Mouse (Mus musculus): ENCODE results near the gene Zdhhc25. TPM values are rescaled to one million over a fixed set of nuclear protein-coding genes. Genes with fewer than 3 reads are reported as not detected.

The Zdhhc25 gene
- polyA plus RNA-seq, 1 experiment, result 0.51 TPM

DNA sequence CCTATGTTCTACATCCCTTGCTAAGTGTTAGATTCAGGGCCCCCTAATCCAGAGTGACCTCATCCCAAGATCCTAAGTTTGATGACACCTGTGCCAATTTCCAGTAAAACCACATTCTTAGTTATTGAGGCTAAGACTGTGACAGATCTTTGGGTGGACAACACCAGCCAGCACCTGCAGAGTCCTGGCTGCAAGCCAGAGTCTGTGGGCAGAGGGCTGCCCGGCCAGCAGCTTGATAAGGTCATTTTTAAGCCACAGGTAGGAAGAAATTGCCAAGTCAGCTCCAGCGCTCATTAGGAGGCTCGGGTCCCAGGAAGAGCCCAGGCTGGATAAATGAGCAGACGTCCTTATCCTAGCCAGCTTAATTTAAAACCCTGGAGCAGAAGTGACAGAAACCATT, 34.3 kb upstream of the Zdhhc25 start:
- no peak overlapping the region for H3ac ChIP-seq (ENCODE audit: control insufficient read depth, insufficient read length, low read depth)
- TF ChIP-seq MYOG (IDR thresholded peaks at IDR 0.05; ENCODE audit: control insufficient read depth, extremely low read depth, insufficient read length) (no peak), FOSL1 (IDR thresholded peaks at IDR 0.05; ENCODE audit: insufficient read depth, low read length, poor library complexity, severe bottlenecking) (no peak), CTCF (IDR thresholded peaks at IDR 0.05; ENCODE audit: control insufficient read depth, insufficient read depth, insufficient read length) (no peak), USF1 (IDR thresholded peaks at IDR 0.05; ENCODE audit: low read depth) (no peak)
- H3K4me3 ChIP-seq (ENCODE audit: insufficient read depth, poor library complexity, severe bottlenecking), result no peak overlapping the region
- H3K79me3 ChIP-seq (ENCODE audit: low read depth), result no peaks in the 10 kb centered on the region
- H3K27me3 ChIP-seq (ENCODE audit: control insufficient read depth, insufficient read depth, insufficient read length), result no peaks in the 10 kb centered on the region
- no peaks in the 10 kb centered on the region for H3K79me2 ChIP-seq (ENCODE audit: control insufficient read depth, insufficient read depth)
- H3K36me3 ChIP-seq (ENCODE audit: control insufficient read depth, insufficient read depth), result no peaks in the 10 kb centered on the region

DNA sequence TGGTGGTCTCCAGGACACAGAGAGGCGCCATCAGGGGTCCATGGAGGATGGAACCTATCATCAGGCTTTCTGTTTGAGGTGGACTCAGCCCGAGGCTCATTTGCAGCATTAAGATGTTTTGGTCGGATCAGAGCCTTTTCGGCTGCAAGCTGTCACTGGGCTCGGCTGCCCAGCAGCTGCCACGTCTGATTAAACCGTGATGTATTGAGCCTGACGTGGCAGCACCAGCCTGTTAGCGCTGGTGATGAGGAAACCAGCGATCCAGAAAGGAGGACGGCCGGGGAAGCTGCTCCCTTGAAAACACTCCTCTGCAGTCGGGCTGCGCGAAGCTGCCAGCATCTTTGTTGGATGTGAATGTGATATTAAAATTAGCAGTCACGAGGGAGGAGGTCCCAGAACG, 29.4 kb upstream of the Zdhhc25 start:
- no peaks in the 10 kb centered on the region for H3K79me3 ChIP-seq (ENCODE audit: low read depth)
- TF ChIP-seq FOSL1 (IDR thresholded peaks at IDR 0.05; ENCODE audit: insufficient read depth, low read length, poor library complexity, severe bottlenecking) (no peak), MYOD1 (IDR thresholded peaks at IDR 0.05; ENCODE audit: control insufficient read depth, insufficient read length, low read depth) (no peak), CEBPB (IDR thresholded peaks at IDR 0.05; ENCODE audit: low read depth) (no peak), USF1 (IDR thresholded peaks at IDR 0.05; ENCODE audit: low read depth) (no peak), MYOG (IDR thresholded peaks at IDR 0.05; ENCODE audit: control insufficient read depth, extremely low read depth, insufficient read length) (no peak), MAX (IDR thresholded peaks at IDR 0.05) (no peak), CTCF (IDR thresholded peaks at IDR 0.05; ENCODE audit: control insufficient read depth, insufficient read depth, insufficient read length) (no peak)
- H3ac ChIP-seq (ENCODE audit: control insufficient read depth, insufficient read length, low read depth), result no peak overlapping the region
- H3K27me3 ChIP-seq (ENCODE audit: control insufficient read depth, insufficient read depth, insufficient read length), result no peaks in the 10 kb centered on the region
- H3K79me2 ChIP-seq (ENCODE audit: control insufficient read depth, insufficient read depth), result no peaks in the 10 kb centered on the region
- H3K4me3 ChIP-seq (ENCODE audit: insufficient read depth, poor library complexity, severe bottlenecking), result no peak overlapping the region
- H3K36me3 ChIP-seq (ENCODE audit: control insufficient read depth, insufficient read depth), result no peaks in the 10 kb centered on the region

DNA sequence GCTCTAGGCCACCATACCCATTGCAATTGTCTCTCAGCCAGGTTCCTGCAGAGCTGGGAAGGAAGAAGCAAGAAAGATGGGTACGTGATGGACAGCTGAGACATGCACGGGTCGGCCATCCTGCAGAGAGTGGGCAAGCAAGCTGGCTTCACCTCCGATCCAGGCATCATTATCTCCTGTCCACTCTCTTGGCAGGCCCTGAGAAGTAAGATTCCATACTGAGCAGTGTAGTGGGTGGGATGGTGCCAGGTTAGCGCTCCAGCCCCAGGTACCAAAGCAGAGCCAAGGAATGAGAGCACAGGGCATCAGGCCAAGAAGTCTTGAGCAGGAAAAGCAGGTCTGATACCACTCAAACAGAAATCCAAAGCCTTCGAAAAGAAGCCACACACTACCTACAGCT, 20.6 kb upstream of the Zdhhc25 start:
- H3K36me3 ChIP-seq (ENCODE audit: control insufficient read depth, insufficient read depth), result no peaks in the 10 kb centered on the region
- no peak overlapping the region for H3K4me3 ChIP-seq (ENCODE audit: insufficient read depth, poor library complexity, severe bottlenecking)
- H3K27me3 ChIP-seq (ENCODE audit: control insufficient read depth, insufficient read depth, insufficient read length), result no peaks in the 10 kb centered on the region
- no peaks in the 10 kb centered on the region for H3K79me2 ChIP-seq (ENCODE audit: control insufficient read depth, insufficient read depth)
- TF ChIP-seq FOSL1 (IDR thresholded peaks at IDR 0.05; ENCODE audit: insufficient read depth, low read length, poor library complexity, severe bottlenecking) (no peak), USF1 (IDR thresholded peaks at IDR 0.05; ENCODE audit: low read depth) (no peak), MAX (IDR thresholded peaks at IDR 0.05) (no peak), MYOD1 (IDR thresholded peaks at IDR 0.05; ENCODE audit: control insufficient read depth, insufficient read length, low read depth) (no peak), CTCF (IDR thresholded peaks at IDR 0.05; ENCODE audit: control insufficient read depth, insufficient read depth, insufficient read length) (no peak), CEBPB (IDR thresholded peaks at IDR 0.05; ENCODE audit: low read depth) (no peak), MYOG (IDR thresholded peaks at IDR 0.05; ENCODE audit: control insufficient read depth, extremely low read depth, insufficient read length) (no peak)
- no peak overlapping the region for H3ac ChIP-seq (ENCODE audit: control insufficient read depth, insufficient read length, low read depth)
- H3K79me3 ChIP-seq (ENCODE audit: low read depth), result no peaks in the 10 kb centered on the region

DNA sequence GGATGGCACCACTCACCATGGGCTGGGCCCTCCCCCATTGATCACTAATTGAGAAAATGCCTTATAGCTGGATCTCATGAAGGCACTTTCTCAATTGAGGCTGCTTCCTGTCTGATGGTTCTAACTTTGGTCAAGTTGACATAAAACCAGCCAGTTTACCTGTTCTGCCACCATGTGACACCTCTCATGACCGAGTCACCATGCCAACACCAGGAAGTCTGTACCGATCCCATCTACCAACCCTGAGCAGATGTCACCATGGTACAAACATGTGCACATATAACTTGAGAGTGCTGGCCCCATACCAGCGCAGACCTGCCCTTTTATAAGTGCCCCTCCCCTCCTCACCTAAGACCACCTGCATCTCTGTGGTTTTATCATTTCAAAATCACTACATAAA, 2.4 kb downstream of the Zdhhc25 start:
- TF ChIP-seq MYOG (IDR thresholded peaks at IDR 0.05; ENCODE audit: control insufficient read depth, extremely low read depth, insufficient read length) (no peak), FOSL1 (IDR thresholded peaks at IDR 0.05; ENCODE audit: insufficient read depth, low read length, poor library complexity, severe bottlenecking) (no peak), CTCF (IDR thresholded peaks at IDR 0.05; ENCODE audit: control insufficient read depth, insufficient read depth, insufficient read length) (no peak), MAX (IDR thresholded peaks at IDR 0.05) (no peak), MYOD1 (IDR thresholded peaks at IDR 0.05; ENCODE audit: control insufficient read depth, insufficient read length, low read depth) (no peak), CEBPB (IDR thresholded peaks at IDR 0.05; ENCODE audit: low read depth) (no peak), USF1 (IDR thresholded peaks at IDR 0.05; ENCODE audit: low read depth) (no peak)
- no peaks in the 10 kb centered on the region for H3K79me3 ChIP-seq (ENCODE audit: low read depth)
- no peaks in the 10 kb centered on the region for H3K36me3 ChIP-seq (ENCODE audit: control insufficient read depth, insufficient read depth)
- H3K4me3 ChIP-seq (ENCODE audit: insufficient read depth, poor library complexity, severe bottlenecking), result no peak overlapping the region
- no peak overlapping the region for H3ac ChIP-seq (ENCODE audit: control insufficient read depth, insufficient read length, low read depth)
- no peaks in the 10 kb centered on the region for H3K79me2 ChIP-seq (ENCODE audit: control insufficient read depth, insufficient read depth)
- H3K27me3 ChIP-seq (ENCODE audit: control insufficient read depth, insufficient read depth, insufficient read length), result peaks cover 3% of the 10 kb centered on the region

DNA sequence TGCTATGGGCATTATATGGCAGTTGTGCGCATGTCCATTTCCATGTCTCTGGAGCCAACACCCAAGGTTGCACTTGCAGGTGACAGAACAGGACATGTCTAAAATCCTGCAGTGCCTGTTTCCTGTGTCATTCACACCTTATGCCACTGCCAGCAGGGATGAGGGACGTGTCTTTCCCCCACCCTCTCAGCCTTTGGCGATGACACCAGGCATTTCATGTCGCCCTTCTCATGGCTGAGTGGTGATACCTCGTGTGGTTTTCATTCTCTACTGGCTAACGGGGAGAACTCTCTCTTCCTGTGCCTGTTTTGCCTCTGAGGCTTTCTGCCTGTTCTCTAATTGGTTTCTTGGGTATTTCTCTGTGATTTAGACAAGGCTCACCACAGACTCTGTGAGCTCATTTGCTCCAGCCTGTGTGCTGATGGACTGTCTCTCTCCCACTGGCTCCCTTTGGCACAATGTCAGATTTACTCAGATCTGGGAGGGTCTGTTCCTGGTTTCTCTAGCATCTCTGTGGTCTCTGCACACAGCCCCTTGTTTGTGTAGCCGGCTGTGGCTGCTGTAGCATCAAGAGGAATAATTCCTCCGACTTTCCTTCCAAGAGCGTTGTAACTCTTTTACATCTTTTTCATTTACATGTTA, 3.1 kb downstream of the Zdhhc25 start:
- Histone ChIP-seq H3K4me3 (ENCODE audit: insufficient read depth, poor library complexity, severe bottlenecking) (no peak overlapping the region), H3K27me3 (ENCODE audit: control insufficient read depth, insufficient read depth, insufficient read length) (peaks cover 3% of the 10 kb centered on the region), H3ac (ENCODE audit: control insufficient read depth, insufficient read length, low read depth) (no peak overlapping the region), H3K36me3 (ENCODE audit: control insufficient read depth, insufficient read depth) (no peaks in the 10 kb centered on the region), H3K79me3 (ENCODE audit: low read depth) (no peaks in the 10 kb centered on the region), H3K79me2 (ENCODE audit: control insufficient read depth, insufficient read depth) (no peaks in the 10 kb centered on the region)
- TF ChIP-seq MAX (IDR thresholded peaks at IDR 0.05) (no peak), CEBPB (IDR thresholded peaks at IDR 0.05; ENCODE audit: low read depth) (no peak), USF1 (IDR thresholded peaks at IDR 0.05; ENCODE audit: low read depth) (no peak), FOSL1 (IDR thresholded peaks at IDR 0.05; ENCODE audit: insufficient read depth, low read length, poor library complexity, severe bottlenecking) (no peak), MYOD1 (IDR thresholded peaks at IDR 0.05; ENCODE audit: control insufficient read depth, insufficient read length, low read depth) (no peak), MYOG (IDR thresholded peaks at IDR 0.05; ENCODE audit: control insufficient read depth, extremely low read depth, insufficient read length) (no peak), CTCF (IDR thresholded peaks at IDR 0.05; ENCODE audit: control insufficient read depth, insufficient read depth, insufficient read length) (no peak)

DNA sequence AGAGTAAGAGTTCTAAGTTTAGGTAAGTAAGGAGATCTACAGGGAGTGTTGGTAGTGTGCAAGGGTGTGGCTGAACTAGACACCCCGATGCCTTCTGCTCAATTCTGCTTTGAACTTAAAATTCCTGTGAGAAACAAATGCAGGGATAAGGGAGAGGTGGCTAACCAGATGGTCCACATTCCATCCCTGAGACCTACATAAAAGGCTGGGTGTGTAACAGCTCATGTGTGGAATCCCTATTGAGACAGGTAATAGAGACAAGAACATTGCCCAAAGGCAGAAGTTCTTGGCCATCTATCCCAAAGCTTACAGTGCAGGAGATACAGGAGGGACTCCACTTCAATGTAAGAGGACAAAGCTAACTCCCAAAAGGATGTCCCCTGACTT, 3.6 kb downstream of the Zdhhc25 start:
- peaks cover 3% of the 10 kb centered on the region for H3K27me3 ChIP-seq (ENCODE audit: control insufficient read depth, insufficient read depth, insufficient read length)
- no peak overlapping the region for H3K4me3 ChIP-seq (ENCODE audit: insufficient read depth, poor library complexity, severe bottlenecking)
- H3K36me3 ChIP-seq (ENCODE audit: control insufficient read depth, insufficient read depth), result no peaks in the 10 kb centered on the region
- TF ChIP-seq CEBPB (IDR thresholded peaks at IDR 0.05; ENCODE audit: low read depth) (no peak), USF1 (IDR thresholded peaks at IDR 0.05; ENCODE audit: low read depth) (no peak), MYOG (IDR thresholded peaks at IDR 0.05; ENCODE audit: control insufficient read depth, extremely low read depth, insufficient read length) (no peak), CTCF (IDR thresholded peaks at IDR 0.05; ENCODE audit: control insufficient read depth, insufficient read depth, insufficient read length) (no peak), MYOD1 (IDR thresholded peaks at IDR 0.05; ENCODE audit: control insufficient read depth, insufficient read length, low read depth) (no peak), MAX (IDR thresholded peaks at IDR 0.05) (no peak), FOSL1 (IDR thresholded peaks at IDR 0.05; ENCODE audit: insufficient read depth, low read length, poor library complexity, severe bottlenecking) (no peak)
- no peaks in the 10 kb centered on the region for H3K79me2 ChIP-seq (ENCODE audit: control insufficient read depth, insufficient read depth)
- no peaks in the 10 kb centered on the region for H3K79me3 ChIP-seq (ENCODE audit: low read depth)
- H3ac ChIP-seq (ENCODE audit: control insufficient read depth, insufficient read length, low read depth), result no peak overlapping the region

Measured in C2C12 (cell line).